Mouse (Mus musculus) megakaryocyte, adult 5-6 weeks (primary cell): Measurements from ENCODE around the gene Gm13030. TPM values are rescaled to one million over a fixed set of nuclear protein-coding genes. Genes with fewer than 3 reads are reported as not detected.
"Not testable (repeated sequence)": the region's sequence is repeated elsewhere in the genome, so short reads cannot be mapped to it uniquely, and the experiment has no call there.

ENCODE experiments used
- ATAC-seq: 2 replicates; pipeline ENCODE4 v1.8.0; 2016; ENCODE audit warnings: mild to moderate bottlenecking, inconsistent platforms; ENCODE audit not compliant: poor library complexity, severe bottlenecking
- total RNA-seq, 2 experiments: library from RNA; stranded (forward) in 1 of 2; stranded (reverse) in 1 of 2; fragments of 153-499, 151-499 nt in 1 of 2; fragments of 221-1000, 200-1000 nt in 1 of 2; gene quantifications; 2 replicates each; pipeline versions ENCODE4 v1.2.3 to v1.2.4; 2015 to 2017

Gene Gm13030
- total RNA-seq, 2 experiments from 2014 or later = not detected

DNA sequence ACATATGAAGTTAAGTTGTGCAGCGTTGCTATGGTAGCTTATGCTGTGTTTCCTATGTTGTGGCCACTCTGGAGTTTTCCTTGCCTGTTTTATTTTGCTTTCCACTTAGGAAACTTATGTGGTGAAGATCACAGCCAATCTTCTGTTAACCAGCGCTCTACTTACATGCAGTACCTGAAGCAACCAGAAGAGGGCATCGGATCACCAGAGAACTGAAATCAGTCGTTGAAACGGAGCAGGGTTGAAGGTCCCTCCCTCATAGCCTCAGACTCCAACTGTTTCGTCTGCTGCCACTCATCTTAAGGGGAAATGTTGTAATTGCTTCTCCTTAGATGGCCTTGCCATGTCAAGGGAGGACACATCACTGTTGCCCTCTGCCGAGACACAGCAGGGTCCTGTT lies 7.4 kb downstream of the Gm13030 start:
- peak; percentile 93 for ATAC-seq

GRCm38 (mm10) chr4:138865991-138866390 lies 7.8 kb downstream of the Gm13030 start:
- ATAC-seq = no peak

GRCm38 (mm10) chr4:138865092-138865491 lies 8.7 kb downstream of the Gm13030 start:
- ATAC-seq = no peak

GRCm38 (mm10) chr4:138863344-138863998 lies 10.3 kb downstream of the Gm13030 start, which contains the start of gene Pla2g5:
Gene Pla2g5 (minus strand): TSS chr4:138863482.
- ATAC-seq = peak; percentile 74

DNA sequence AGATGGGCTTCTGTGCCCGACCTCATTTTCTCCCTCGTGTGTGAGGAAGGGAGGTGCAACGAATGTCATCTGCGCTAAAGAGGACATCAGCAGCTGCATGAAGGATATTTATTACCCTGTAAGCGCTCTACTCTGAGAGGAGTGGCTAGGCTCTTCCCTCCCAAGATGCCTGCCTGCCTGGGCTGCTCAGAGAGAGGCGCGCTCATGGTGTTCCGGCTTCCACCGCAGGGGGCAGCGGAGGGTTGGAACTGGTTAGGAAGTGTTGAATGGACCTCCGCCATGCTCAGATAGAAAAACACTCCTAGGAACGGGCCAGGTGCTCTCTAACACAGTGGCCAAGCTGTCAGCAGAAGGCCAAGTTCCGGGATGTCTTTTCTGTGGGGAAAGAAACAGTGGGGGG lies 14.0 kb downstream of the Gm13030 start:
- peak; percentile 57 for ATAC-seq

DNA sequence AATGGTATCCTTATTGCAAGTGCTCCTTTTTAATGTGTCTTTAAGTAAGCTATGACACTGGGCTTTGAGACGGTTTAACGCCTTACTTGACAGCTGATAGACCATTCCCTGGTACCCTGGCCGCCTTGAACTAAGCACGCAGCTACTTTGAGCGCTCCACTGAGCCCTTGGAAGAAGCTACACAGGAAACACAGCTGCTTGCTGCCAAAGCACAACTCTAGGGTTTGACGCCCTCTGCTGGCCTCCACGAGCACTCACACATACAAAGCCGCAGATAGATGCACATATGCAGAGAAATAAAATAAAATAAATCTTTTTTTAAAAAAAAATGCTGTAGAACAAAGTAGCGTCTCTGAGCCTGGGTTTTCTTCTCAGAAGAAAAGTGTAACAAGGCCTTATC lies 14.5 kb downstream of the Gm13030 start:
- no peak for ATAC-seq

DNA sequence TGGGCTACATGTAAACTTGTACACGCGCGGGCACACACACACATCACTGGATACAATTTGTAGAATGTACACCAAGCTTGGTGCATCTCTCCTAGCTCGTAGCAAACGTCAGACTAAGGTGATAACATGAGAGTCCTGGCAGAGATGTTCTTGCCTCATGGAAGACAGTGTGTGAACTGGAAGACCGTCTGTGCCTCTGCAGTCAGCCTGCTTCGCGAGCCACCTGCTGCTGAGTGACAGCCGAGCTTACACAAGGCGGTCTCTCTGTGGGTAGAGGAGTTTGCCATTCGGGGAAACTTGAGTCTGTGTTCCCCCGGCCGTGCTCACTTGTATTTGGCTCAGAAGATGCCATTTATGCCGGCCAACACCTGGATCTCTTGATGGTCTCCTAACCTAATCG lies 15.3 kb downstream of the Gm13030 start:
- ATAC-seq = no peak

DNA sequence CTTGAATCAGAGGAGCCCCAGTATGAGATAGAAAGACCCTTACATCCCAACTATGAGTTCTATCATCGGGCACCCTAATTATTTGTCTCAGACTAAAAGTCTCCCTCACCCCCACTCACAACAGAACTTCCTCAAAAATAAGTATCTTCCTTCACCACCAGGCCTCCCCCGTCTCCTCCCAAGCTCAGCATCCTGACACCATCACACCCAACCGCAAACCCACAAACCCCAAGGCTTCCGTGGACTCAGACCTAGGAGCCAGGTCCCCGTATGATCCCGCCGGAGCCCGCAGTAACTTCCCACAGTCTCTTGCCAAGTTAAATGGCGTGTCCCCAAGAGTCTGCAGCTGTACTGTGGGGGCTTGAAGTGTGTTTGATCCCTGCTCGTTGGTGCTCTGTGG lies 16.2 kb downstream of the Gm13030 start:
- ATAC-seq = no peak

DNA sequence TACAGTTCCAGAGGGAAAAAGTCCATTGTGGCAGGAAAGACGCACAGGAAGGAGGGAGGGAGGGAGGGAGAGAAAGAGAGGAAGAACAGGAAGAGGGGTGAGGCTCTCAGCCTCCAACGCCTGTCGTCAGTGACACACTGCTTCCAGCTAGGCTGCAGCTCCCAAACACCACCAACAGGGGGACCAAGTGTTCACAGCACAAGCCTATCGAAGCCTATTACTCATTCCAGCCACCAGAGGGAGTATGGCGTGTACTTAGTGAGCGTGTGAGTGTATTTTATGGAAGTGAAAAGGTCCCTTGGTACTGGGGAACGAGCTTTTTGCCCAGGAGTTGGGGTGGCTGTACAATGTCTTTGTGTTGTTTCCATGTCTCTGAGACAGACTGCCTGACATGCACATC lies 17.3 kb downstream of the Gm13030 start:
- peak; percentile 97 for ATAC-seq

GRCm38 (mm10) chr4:138855092-138855632 lies 18.6 kb downstream of the Gm13030 start:
- no peak for ATAC-seq

DNA sequence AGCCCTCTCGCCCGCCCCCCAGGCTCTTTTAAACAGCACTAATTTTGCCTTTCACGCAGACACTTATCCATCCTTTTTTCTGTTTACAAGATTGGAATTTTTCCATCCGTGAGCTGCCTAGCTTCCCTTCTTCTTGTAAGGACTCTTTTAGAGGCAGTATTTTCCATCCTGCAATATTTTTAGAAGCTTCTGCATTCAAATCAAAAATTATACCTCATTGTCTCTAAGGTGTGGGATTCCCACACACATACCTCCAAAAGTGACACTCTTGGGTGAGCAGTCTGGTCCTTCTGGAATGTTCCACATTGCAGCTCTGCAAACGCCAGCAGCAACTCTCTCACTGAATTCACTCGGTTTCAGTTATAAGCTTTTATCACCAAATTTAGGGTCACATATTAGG lies 20.8 kb downstream of the Gm13030 start:
- ATAC-seq = no peak

DNA sequence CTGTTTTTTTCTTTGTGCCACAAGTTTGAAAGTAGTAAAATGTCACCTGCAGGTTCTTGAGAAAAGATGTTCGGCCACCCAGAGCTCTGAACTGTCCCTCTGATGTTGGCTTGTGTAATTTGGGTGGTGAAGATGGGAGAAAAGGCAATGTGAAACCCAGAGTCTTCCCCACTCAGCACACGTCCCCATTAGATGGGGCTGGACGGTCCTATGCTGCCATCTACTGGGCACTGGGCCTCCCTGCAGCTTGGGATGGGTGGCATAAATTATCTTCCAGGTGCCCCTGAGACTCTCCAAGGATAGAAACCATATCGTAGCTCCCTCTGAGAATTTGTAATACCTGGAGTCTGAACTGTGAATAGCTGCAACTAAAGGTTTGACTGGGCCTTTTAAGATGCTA lies 22.3 kb downstream of the Gm13030 start:
- ATAC-seq = peak; percentile 83

DNA sequence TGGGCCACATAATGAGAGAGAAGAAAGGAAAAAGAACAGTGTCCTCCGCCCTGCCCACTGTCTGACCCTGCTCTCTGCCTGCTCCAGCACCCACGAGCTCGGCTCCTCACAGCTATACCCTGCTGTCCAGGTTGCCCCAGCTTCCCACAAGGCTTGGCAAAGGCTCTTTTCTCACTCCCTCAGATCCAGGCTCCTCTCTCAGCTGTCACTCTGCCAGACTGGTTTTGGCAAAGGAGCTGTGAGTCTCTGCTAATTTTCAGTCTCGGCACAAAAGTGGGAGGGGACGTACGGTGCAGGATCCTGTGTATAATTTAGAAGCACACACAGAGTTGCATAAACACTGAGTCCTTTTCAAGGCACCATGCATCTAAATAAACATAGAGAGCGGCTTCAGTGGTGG lies 32.4 kb downstream of the Gm13030 start:
- ATAC-seq = no peak

- ATAC-seq = no peak
These were observed 33.0 kb downstream of the Gm13030 start for GRCm38 (mm10) chr4:138840726-138841125.

GRCm38 (mm10) chr4:138839806-138840205 lies 34.0 kb downstream of the Gm13030 start:
- ATAC-seq = no peak

DNA sequence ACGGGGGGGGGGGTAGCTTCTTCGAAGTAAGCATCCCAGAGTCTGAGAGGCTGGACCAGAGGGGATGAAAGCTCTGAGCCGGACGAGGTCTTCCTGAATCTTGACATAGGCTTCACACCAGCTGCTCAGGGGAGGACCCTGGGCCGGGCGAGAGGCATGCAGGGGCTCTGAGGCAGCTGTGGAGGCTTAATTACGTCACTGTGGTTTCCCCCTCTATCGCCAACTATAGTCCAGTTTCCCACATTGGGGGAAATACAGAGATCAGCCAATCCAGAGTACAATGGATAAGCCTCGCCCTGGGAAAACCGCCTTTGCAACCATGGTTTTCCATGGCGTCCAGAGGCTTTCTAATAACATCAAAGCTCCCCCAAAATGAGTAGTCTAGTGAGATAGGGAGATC lies 46.6 kb downstream of the Gm13030 start:
- ATAC-seq = no peak

DNA sequence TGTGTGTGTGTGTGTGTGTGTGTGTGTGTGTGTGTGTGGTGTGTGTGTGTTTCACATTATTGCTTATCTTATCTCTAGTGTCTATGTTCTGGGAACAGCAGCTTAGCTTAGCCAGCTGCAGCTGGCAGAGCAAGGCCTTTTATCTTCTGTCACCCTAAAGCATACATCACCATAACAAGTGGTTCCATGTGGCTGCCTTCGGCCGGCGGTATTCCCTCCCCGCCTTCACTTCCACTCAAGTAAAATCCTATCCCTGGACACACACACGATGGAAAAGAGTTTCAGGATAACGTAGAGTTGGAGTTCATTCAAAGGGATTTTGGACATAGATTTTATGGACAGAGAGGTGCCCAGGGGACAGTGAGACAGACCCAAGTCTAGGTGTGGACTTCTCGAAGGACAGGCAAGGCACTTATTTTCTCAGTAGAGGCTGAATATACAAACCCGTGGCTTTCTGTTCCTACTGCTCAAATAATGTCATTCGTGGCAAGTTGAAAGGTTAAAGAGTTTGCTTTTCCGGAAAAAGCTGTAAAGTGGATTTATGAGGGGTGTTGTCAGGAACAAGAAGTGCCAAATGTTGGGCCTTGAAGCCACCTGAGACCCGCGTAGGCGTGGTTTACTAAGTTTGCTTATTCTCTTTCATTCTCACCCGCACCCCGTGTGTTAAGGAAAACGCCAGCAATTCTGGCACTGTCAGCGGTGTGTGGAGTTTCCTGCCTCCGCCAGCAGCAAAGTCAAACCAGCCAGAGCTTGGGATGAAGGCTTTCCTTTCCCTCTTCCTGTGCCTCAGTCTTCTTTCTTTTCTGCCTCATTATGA lies 47.8 kb downstream of the Gm13030 start:
- ATAC-seq = no peak

GRCm38 (mm10) chr4:138824660-138825059 lies 49.1 kb downstream of the Gm13030 start:
- ATAC-seq = no peak

- not testable (repeated sequence) for ATAC-seq
These were observed 49.6 kb downstream of the Gm13030 start for GRCm38 (mm10) chr4:138824161-138824560.

- ATAC-seq = no peak
These were observed 52.7 kb downstream of the Gm13030 start for GRCm38 (mm10) chr4:138821036-138821435.
